8 mouse cellular contexts compared by ENCODE assay signal in the genomic region with DNA sequence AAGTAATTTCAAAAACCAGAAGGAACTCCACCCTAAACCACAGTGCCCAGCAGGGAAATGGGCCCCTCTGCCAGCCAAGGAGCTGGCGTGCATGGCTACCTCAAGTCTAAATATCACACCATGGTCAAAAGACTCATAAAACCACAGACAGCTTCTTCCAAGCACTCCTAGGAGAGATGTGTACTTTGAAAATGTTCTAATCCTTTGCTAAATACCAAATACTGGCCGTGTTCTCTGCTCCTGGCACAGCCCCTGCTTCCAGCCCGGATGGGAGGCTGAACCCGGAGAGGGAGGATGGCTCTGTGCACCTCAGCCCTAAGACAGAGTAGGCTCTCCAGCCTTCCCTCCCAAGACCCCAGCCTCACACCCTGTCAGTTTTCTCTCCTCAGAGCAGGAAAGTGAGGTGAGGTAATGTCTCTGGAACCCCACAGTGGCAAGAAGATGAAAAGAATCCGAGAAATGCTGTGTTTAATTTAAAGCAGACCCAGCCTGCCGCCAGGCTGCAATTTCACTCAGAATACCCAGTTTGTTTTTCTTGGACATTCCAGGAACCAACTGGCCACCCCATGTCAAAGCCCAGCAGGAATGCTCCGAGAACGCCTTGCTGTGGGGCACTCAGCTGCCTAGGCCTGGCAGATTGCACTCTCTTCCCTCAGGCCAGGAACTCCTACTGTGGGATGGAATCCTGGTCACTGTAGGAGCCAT.
DNase-seq lines count a peak whose midpoint lies in the region; ATAC-seq and TF ChIP-seq lines count a peak whose summit lies in the region.

No protein-coding gene starts in this region.

- H3K4me1 ChIP-seq in forebrain, postnatal 0 days (ENCODE audit: insufficient read depth) = no peaks in the 10 kb centered on the region
- H3K4me1 ChIP-seq in limb, embryonic 14.5 days (ENCODE audit: control insufficient read depth, insufficient read depth, low read length) = peaks cover 50% of the 10 kb centered on the region
- H3K4me1 ChIP-seq in stomach, embryonic 14.5 days (ENCODE audit: control insufficient read depth, insufficient read depth, low read length) = peaks cover 19% of the 10 kb centered on the region

- no peak overlapping the region for H3K4me3 ChIP-seq in forebrain, postnatal 0 days (ENCODE audit: low read depth, low read length)
- no peak overlapping the region for H3K4me3 ChIP-seq in limb, embryonic 14.5 days (replicated peaks; ENCODE audit: low read length)
- H3K4me3 ChIP-seq in stomach, embryonic 14.5 days (ENCODE audit: low read depth, low read length) = no peak overlapping the region

- no peak overlapping the region; the same call in 1 of the 2 replicates for H3K27ac ChIP-seq in forebrain, postnatal 0 days (ENCODE audit: low read depth, low read length)
- peak overlapping the region; percentile 82 for H3K27ac ChIP-seq in limb, embryonic 14.5 days (replicated peaks; ENCODE audit: low read depth, low read length)
- peak overlapping the region; percentile 61; the same call in 1 of the 2 replicates for H3K27ac ChIP-seq in stomach, embryonic 14.5 days (ENCODE audit: low read length)

- no peak for TF ChIP-seq CTCF in forebrain, postnatal 0 days (IDR thresholded peaks at IDR 0.05; ENCODE audit: low read depth)

- H3K9me3 ChIP-seq in forebrain, postnatal 0 days (ENCODE audit: low read length) = no peaks in the 10 kb centered on the region
- no peaks in the 10 kb centered on the region for H3K9me3 ChIP-seq in limb, embryonic 14.5 days (ENCODE audit: control insufficient read depth, low read length)
- H3K9me3 ChIP-seq in stomach, embryonic 14.5 days (ENCODE audit: control insufficient read depth, low read depth, low read length) = no peaks in the 10 kb centered on the region

- H3K36me3 ChIP-seq in forebrain, postnatal 0 days (ENCODE audit: insufficient read depth) = no peaks in the 10 kb centered on the region
- no peaks in the 10 kb centered on the region for H3K36me3 ChIP-seq in limb, embryonic 14.5 days (ENCODE audit: control insufficient read depth, insufficient read depth, low read length)
- no peaks in the 10 kb centered on the region for H3K36me3 ChIP-seq in stomach, embryonic 14.5 days (ENCODE audit: control insufficient read depth, insufficient read depth, low read length)

- no peak overlapping the region for H3K4me2 ChIP-seq in forebrain, postnatal 0 days (ENCODE audit: low read depth)
- H3K4me2 ChIP-seq in limb, embryonic 14.5 days (replicated peaks; ENCODE audit: low read depth, low read length, severe bottlenecking) = peak overlapping the region; percentile 0; the same call in 1 of the 2 replicates
- no peak overlapping the region for H3K4me2 ChIP-seq in stomach, embryonic 14.5 days (replicated peaks; ENCODE audit: low read depth, low read length)

- DNase-seq in gastrocnemius, postnatal 25 days = peak; percentile 46
- no peak for DNase-seq in gastrocnemius, postnatal 4 days (ENCODE audit: low spot score in 2 of 2)
- peak; percentile 79 for DNase-seq in adipocyte (ENCODE audit: low spot score)
- no peak for DNase-seq in forebrain, postnatal 0 days
- DNase-seq in limb, embryonic 14.5 days (ENCODE audit: low spot score) = peak; percentile 77
- no peak for DNase-seq in spleen, postnatal 14 days (ENCODE audit: low spot score in 2 of 2)
- no peak for DNase-seq in thymus, postnatal 0 days (ENCODE audit: low spot score)

- ATAC-seq in forebrain, postnatal 0 days = peak; percentile 32; the same call in 1 of the 2 replicates
- ATAC-seq in limb, embryonic 14.5 days (ENCODE audit: low FRiP score, low read depth) = peak; percentile 88
- ATAC-seq in stomach, embryonic 14.5 days (ENCODE audit: insufficient number of reproducible peaks, insufficient read depth, low FRiP score, low read depth) = no peak

- no peaks in the 10 kb centered on the region for H3K27me3 ChIP-seq in forebrain, postnatal 0 days (ENCODE audit: insufficient read depth, low read length)
- no peaks in the 10 kb centered on the region for H3K27me3 ChIP-seq in limb, embryonic 14.5 days (ENCODE audit: control insufficient read depth, insufficient read depth, low read length)
- H3K27me3 ChIP-seq in stomach, embryonic 14.5 days (ENCODE audit: control insufficient read depth, insufficient read depth, low read length) = no peaks in the 10 kb centered on the region

- WGBS in forebrain, postnatal 0 days = 39% methylated on average over 8 of the region's 8 CpGs
- WGBS in limb, embryonic 14.5 days = 9% methylated on average over 8 of the region's 8 CpGs
- WGBS in stomach, embryonic 14.5 days = 17% methylated on average over 8 of the region's 8 CpGs

- H3K9ac ChIP-seq in forebrain, postnatal 0 days = no peak overlapping the region
- H3K9ac ChIP-seq in limb, embryonic 14.5 days (ENCODE audit: low read depth, low read length, severe bottlenecking) = no peak overlapping the region
- no peak overlapping the region for H3K9ac ChIP-seq in stomach, embryonic 14.5 days (replicated peaks; ENCODE audit: low read depth, low read length)

- TF ChIP-seq POLR2A in limb, embryonic 14.5 days (IDR thresholded peaks at IDR 0.05; ENCODE audit: borderline replicate concordance, extremely low read depth, insufficient read depth, insufficient read length) = no peak

Comparison
In these comparisons a context has a peak if more than half of its experiments do, and no peak if none do; other contexts are left out.
1. DNase-seq: peak in gastrocnemius, postnatal 25 days (single experiment), adipocyte (single experiment) and limb, embryonic 14.5 days (single experiment); none in gastrocnemius, postnatal 4 days (0 of 2), forebrain, postnatal 0 days (single experiment), spleen, postnatal 14 days (0 of 2) and thymus, postnatal 0 days (single experiment).